Mouse (Mus musculus) kidney, embryonic 16.5 days (tissue): Measurements from ENCODE around the gene Fndc3c1. TPM values are rescaled to one million over a fixed set of nuclear protein-coding genes. Genes with fewer than 3 reads are reported as not detected.
"Not testable (repeated sequence)": the region's sequence is repeated elsewhere in the genome, so short reads cannot be mapped to it uniquely, and the experiment has no call there.

Source experiments
- ATAC-seq: fragments of 200-750 bp; cut with Nextera tagmentation; 2 replicates; pipeline ENCODE4 v1.8.0; 2017; ENCODE audit warnings: moderate TSS enrichment; ENCODE audit not compliant: low FRiP score, low TSS enrichment
- H3K27ac ChIP-seq: fragments of 300-500 bp; sonication (generic); 2 replicates; pipeline ENCODE4 v1.5.1; 2014; ENCODE audit warnings: low read length
- H3K27me3 ChIP-seq: fragments of 300-500 bp; sonication (generic); 2 replicates; pipeline ENCODE4 v1.6.1; 2014; ENCODE audit warnings: low read length, control low read depth, mixed read lengths; ENCODE audit not compliant: insufficient read depth
- H3K36me3 ChIP-seq: fragments of 300-500 bp; sonication (generic); 2 replicates; pipeline ENCODE4 v1.6.1; 2014; ENCODE audit warnings: low read length, control low read depth, mixed read lengths; ENCODE audit not compliant: insufficient read depth
- H3K4me1 ChIP-seq: fragments of 300-500 bp; sonication (generic); 2 replicates; pipeline ENCODE4 v1.6.1; 2014; ENCODE audit warnings: low read length, control low read depth, mixed read lengths; ENCODE audit not compliant: insufficient read depth
- H3K4me2 ChIP-seq: fragments of 300-500 bp; sonication (generic); replicated peaks from 2 replicates; pipeline ENCODE4 v1.6.1; 2014; ENCODE audit warnings: low read depth, low read length
- H3K4me3 ChIP-seq: fragments of 300-500 bp; sonication (generic); 2 replicates; pipeline ENCODE4 v1.5.1; 2014; ENCODE audit warnings: mild to moderate bottlenecking, low read length
- H3K9ac ChIP-seq: fragments of 300-500 bp; sonication (generic); replicated peaks from 2 replicates; pipeline ENCODE4 v1.6.1; 2014; ENCODE audit warnings: low read length
- H3K9me3 ChIP-seq: fragments of 300-500 bp; sonication (generic); 2 replicates; pipeline ENCODE4 v1.6.1; 2016; ENCODE audit warnings: low read length, control low read depth
- WGBS: fragments of 180-500 bp; shearing (Covaris S2); extraction: QIAGEN DNeasy Blood & Tissue Kit; methylation state at CpG from one replicate; pipeline ENCODE4 v1.1.7; 2014; 5-methylcytosine and 5-hydroxymethylcytosine counted together
- microRNA-seq: library from miRNA; unstranded; fragments of <30 nt; microRNA quantifications from one replicate; pipeline ENCODE4, GENCODE M21; 2016
- polyA plus RNA-seq: library from polyadenylated mRNA; unstranded; fragments of >200 nt; fragmentation: Nextera tagmentation; extraction: Ambion mirVana; gene quantifications from 2 replicates; pipeline ENCODE4 v1.2.1, GENCODE M21; 2015

Fndc3c1 gene
- 6.2 and 9.0 TPM in 2 replicates for polyA plus RNA-seq

GRCm38 (mm10) chrX:106485101-106485651 lies at the start of gene Fndc3c1:
Gene Fndc3c1, minus strand, starts transcription at chrX:106485401.
- H3K9ac ChIP-seq = peak within 1 kb of the TSS; percentile 55; the same call in 1 of the 2 replicates
- H3K36me3 ChIP-seq = no peaks in the 10 kb centered on the region
- peak within 1 kb of the TSS; percentile 68 for H3K4me2 ChIP-seq
- peak within 1 kb of the TSS; percentile 51 for H3K4me3 ChIP-seq
- H3K27me3 ChIP-seq = peaks cover 19% of the 10 kb centered on the region
- no peaks in the 10 kb centered on the region for H3K9me3 ChIP-seq
- H3K4me1 ChIP-seq = no peaks in the 10 kb centered on the region
- H3K27ac ChIP-seq = no peak within 1 kb of the TSS
- peak; percentile 98 for ATAC-seq
- WGBS = 26% methylated on average over 17 of the region's 39 CpGs

- Histone ChIP-seq H3K27me3 (peaks cover 19% of the 10 kb centered on the region), H3K4me1 (no peaks in the 10 kb centered on the region), H3K4me2 (no peak overlapping the region), H3K36me3 (no peaks in the 10 kb centered on the region), H3K27ac (no peak overlapping the region), H3K9me3 (no peaks in the 10 kb centered on the region), H3K4me3 (no peak overlapping the region), H3K9ac (no peak overlapping the region)
- ATAC-seq = no peak
- 43% methylated on average over 10 of the region's 10 CpGs for WGBS
Measured at GRCm38 (mm10) chrX:106486451-106486850, 1.2 kb upstream of the Fndc3c1 start.

- WGBS = 26% methylated on average over 11 of the region's 13 CpGs
- Histone ChIP-seq H3K27ac (no peak overlapping the region), H3K9ac (peak overlapping the region; percentile 55; the same call in 1 of the 2 replicates)
Measured at GRCm38 (mm10) chrX:106485671-106486070, 470 bp upstream of the Fndc3c1 start.

GRCm38 (mm10) chrX:106479891-106480290 lies 5.3 kb downstream of the Fndc3c1 start:
- WGBS = 62% methylated on average over 2 of the region's 2 CpGs
- not testable (repeated sequence) for H3K9me3 ChIP-seq, H3K4me1 ChIP-seq, H3K9ac ChIP-seq, H3K4me3 ChIP-seq, ATAC-seq, H3K27ac ChIP-seq, H3K36me3 ChIP-seq, H3K4me2 ChIP-seq
- peaks cover 11% of the 10 kb centered on the region for H3K27me3 ChIP-seq

More at GRCm38 (mm10) chrX:106485671-106486070, 470 bp upstream of the Fndc3c1 start:
- Histone ChIP-seq H3K4me1 (no peaks in the 10 kb centered on the region), H3K36me3 (no peaks in the 10 kb centered on the region), H3K4me3 (peak overlapping the region; percentile 51), H3K9me3 (no peaks in the 10 kb centered on the region), H3K4me2 (peak overlapping the region; percentile 68), H3K27me3 (peaks cover 19% of the 10 kb centered on the region)
- ATAC-seq = peak; percentile 82

GRCm38 (mm10) chrX:106385304-106385703 lies 99.9 kb downstream of the Fndc3c1 start:
- Histone ChIP-seq H3K9me3 (no peaks in the 10 kb centered on the region), H3K27me3 (no peaks in the 10 kb centered on the region), H3K4me3 (no peak overlapping the region), H3K9ac (no peak overlapping the region), H3K4me2 (no peak overlapping the region), H3K36me3 (no peaks in the 10 kb centered on the region), H3K4me1 (no peaks in the 10 kb centered on the region), H3K27ac (no peak overlapping the region)
- ATAC-seq = no peak

- ATAC-seq = no peak
- no peaks in the 10 kb centered on the region for H3K9me3 ChIP-seq
- H3K27me3 ChIP-seq = no peaks in the 10 kb centered on the region
- no peaks in the 10 kb centered on the region for H3K36me3 ChIP-seq
- no peak overlapping the region for H3K27ac ChIP-seq
- H3K4me1 ChIP-seq = no peaks in the 10 kb centered on the region
- no peak overlapping the region for H3K4me3 ChIP-seq
- no peak overlapping the region for H3K9ac ChIP-seq
- no peak overlapping the region for H3K4me2 ChIP-seq
Measured at GRCm38 (mm10) chrX:106380608-106381007, 104.6 kb downstream of the Fndc3c1 start.

Small RNAs within 50 kb of the gene (microRNA-seq; reads per million reads assigned to microRNA genes)
- gene Gm27428 = not detected

Other genes with a start within 250 kb of the Fndc3c1 start
- gene Fnd3c2, start 230.0 kb downstream of the Fndc3c1 start, polyA plus RNA-seq = not detected in 2 replicates
- gene Gm5127, start 97.8 kb upstream of the Fndc3c1 start, polyA plus RNA-seq = 0.59 and 0.62 TPM in 2 replicates
- 2.7 and 3.7 TPM in 2 replicates for gene Cysltr1, start 118.3 kb upstream of the Fndc3c1 start, polyA plus RNA-seq